Mouse (Mus musculus) inflammation-experienced regulatory T-cells (primary cell): ENCODE data around the gene Erbb2. TPM values are rescaled to one million over a fixed set of nuclear protein-coding genes. Genes with fewer than 3 reads are reported as not detected.

Experiments
- polyA plus RNA-seq, 2 experiments: library from polyadenylated mRNA; unstranded; fragments of 100-300 nt; shearing (Covaris generic); gene quantifications; one replicate each; pipeline ENCODE4 v1.2.1; 2017

Gene Erbb2
- polyA plus RNA-seq, result under 1 TPM; 0.16 to 0.22 TPM

GRCm38 (mm10) chr11:98412273-98412796 lies at the start of gene Erbb2:
Erbb2 (plus strand) TSS chr11:98412470.

GRCm38 (mm10) chr11:98383261-98384030 lies 28.8 kb upstream of the Erbb2 start, which contains the start of gene Tcap:
Tcap (plus strand) TSS chr11:98383811.

DNA sequence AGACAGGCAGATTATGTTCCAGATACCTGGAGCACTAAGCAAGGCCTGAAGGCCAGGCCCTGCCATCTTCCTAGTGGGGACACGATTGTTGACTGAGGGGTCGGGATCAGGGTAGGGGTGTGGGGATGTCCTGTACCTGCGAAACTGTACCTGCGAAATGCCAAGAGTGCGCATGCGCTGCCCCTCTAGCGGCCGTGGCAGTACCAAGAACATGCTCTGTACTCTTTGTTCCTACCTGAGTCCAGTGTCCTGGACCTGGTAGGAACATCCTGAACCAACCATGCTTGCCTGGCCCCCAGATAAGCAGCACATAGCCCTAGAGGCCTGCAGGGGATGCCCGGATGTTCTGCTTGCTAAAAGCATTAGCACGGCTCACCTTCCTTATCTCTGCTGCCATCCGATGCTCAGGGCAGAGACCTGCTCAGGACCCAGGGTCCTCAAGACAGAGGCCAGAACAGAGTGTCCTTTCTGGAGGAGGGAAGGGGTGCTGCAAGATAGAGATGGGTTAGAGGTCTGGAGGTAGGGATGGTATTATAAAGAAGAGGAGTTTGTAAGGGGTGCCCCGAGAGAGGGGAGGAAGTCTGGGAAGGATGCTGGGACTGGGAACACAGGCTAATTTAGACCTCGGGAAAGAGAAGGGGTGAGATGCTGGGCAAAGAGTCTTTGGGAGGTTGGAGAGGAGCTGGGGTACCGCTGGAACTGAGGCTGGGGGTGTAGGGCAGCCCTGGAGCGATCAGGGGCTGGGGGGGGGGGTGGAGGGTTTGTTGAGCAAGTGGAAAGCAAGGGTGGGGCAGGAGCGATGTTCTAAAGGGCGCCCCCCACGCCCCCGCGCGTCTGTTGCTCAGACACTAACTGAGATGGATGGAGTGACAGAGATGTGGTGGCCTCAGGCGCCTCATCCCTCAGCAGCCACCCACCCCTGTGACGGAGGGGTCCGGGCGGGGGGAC lies 26.4 kb upstream of the Erbb2 start, which contains the start of gene Pnmt:
Pnmt (plus strand) TSS at position 813 of the 948 bp plus-strand sequence.

GRCm38 (mm10) chr11:98400161-98400726 lies 12.0 kb upstream of the Erbb2 start, which contains the start of gene Pgap3:
Pgap3 (minus strand) TSS chr11:98400490.

GRCm38 (mm10) chr11:98438331-98439158 lies 26.3 kb downstream of the Erbb2 start, which contains the start of gene Mien1:
Mien1 (minus strand) TSS chr11:98438991.

DNA sequence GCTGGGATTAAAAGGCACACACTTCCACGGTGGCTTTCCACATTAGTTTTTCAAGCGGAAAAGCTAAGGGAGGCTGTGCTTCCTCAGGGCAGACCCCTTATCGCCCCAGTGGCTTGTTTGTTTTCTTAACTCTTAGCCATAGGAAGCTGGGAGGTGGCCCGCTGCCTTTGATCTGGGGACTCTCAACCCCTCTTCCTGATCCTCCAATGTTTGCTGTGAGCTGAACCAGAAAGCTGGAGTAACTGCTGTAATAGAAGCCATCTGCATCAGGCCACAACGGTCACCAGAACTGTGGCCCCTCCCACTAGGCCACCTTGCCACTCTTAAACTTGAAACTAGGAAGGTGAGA lies 33.9 kb downstream of the Erbb2 start, which contains the start of gene Grb7:
Grb7 (plus strand) TSS at position 182 of the 349 bp plus-strand sequence.

Other genes starting within 250 kb of the Erbb2 start
- 10 to 100 TPM; 35.7 to 41.7 TPM for gene Med1, start 219.2 kb upstream of the Erbb2 start, polyA plus RNA-seq
- gene Cdk12, start 209.4 kb upstream of the Erbb2 start, polyA plus RNA-seq, result 10 to 100 TPM; 17.4 to 22.9 TPM
- under 1 TPM; 0.06 to 0.67 TPM for gene Neurod2, start 82.8 kb upstream of the Erbb2 start, polyA plus RNA-seq
- gene Ppp1r1b, start 64.1 kb upstream of the Erbb2 start, polyA plus RNA-seq, result 1 to 10 TPM; 1.5 to 3.9 TPM
- 10 to 100 TPM; 61.8 to 64.9 TPM for gene Stard3, start 54.1 kb upstream of the Erbb2 start, polyA plus RNA-seq
- 1 to 10 TPM in 1 of 2 experiments, not detected in 1; 1.0 TPM for gene Tcap, start 28.7 kb upstream of the Erbb2 start, polyA plus RNA-seq
- gene Pnmt, start 26.0 kb upstream of the Erbb2 start, polyA plus RNA-seq, result not detected
- gene Pgap3, start 12.0 kb upstream of the Erbb2 start, polyA plus RNA-seq, result 10 to 100 TPM; 12.6 to 13.7 TPM
- 100 to 1,000 TPM; 141 to 157 TPM for gene Mien1, start 26.5 kb downstream of the Erbb2 start, polyA plus RNA-seq
- gene Grb7, start 33.9 kb downstream of the Erbb2 start, polyA plus RNA-seq, result 1 to 10 TPM; 1.5 to 6.5 TPM
- gene Ikzf3, start 133.6 kb downstream of the Erbb2 start, polyA plus RNA-seq, result 10 to 100 TPM; 40.9 to 85.7 TPM
- 1 to 10 TPM; 3.0 to 3.7 TPM for gene Zpbp2, start 138.6 kb downstream of the Erbb2 start, polyA plus RNA-seq
- 10 to 100 TPM; 62.2 to 78.9 TPM for gene Ormdl3, start 174.9 kb downstream of the Erbb2 start, polyA plus RNA-seq
- under 1 TPM in 1 of 2 experiments, not detected in 1; 0.23 TPM for gene Lrrc3c, start 185.8 kb downstream of the Erbb2 start, polyA plus RNA-seq
- gene Gm12355, start 213.2 kb downstream of the Erbb2 start, polyA plus RNA-seq, result 1 to 10 TPM; 2.4 to 8.5 TPM
- gene Gsdma3, start 213.9 kb downstream of the Erbb2 start, polyA plus RNA-seq, result not detected
- gene Gsdma2, start 234.3 kb downstream of the Erbb2 start, polyA plus RNA-seq, result 1 to 10 TPM in 1 of 2 experiments, under 1 TPM in 1; 0.11 to 2.6 TPM